Mouse (Mus musculus): Measurements from ENCODE around the gene Cep44.

Gene Cep44

GRCm38 (mm10) chr8:56486006-56486405 is 64.8 kb downstream of the Cep44 start:
- peak; percentile 17 for DNase-seq (ENCODE audit: low read depth)

Data from c-Kit-positive CD71-negative TER-119-negative erythroid progenitor cells, embryonic 14.5 days (primary cell).